Mouse (Mus musculus) liver, postnatal 0 days (tissue): Measurements from ENCODE around the gene Eapp. TPM values are rescaled to one million over a fixed set of nuclear protein-coding genes. Genes with fewer than 3 reads are reported as not detected.

ENCODE experiments used
- ATAC-seq: fragments of 200-750 bp; cut with Nextera tagmentation; 2 replicates; pipeline ENCODE4 v1.8.0; 2017; ENCODE audit warnings: mild to moderate bottlenecking, moderate library complexity
- DNase-seq: peaks from one replicate; pipeline ENCODE4 v3.0.0-alpha.2; 2016
- H3K27ac ChIP-seq: fragments of 300-500 bp; sonication (generic); 2 replicates; pipeline ENCODE4 v1.5.1; 2014; ENCODE audit warnings: antibody characterized with exemption, moderate library complexity, mild to moderate bottlenecking, low read depth
- H3K27me3 ChIP-seq: fragments of 300-500 bp; sonication (generic); 2 replicates; pipeline ENCODE4 v1.6.1; 2014; ENCODE audit warnings: low read length, control low read depth, mixed read lengths; ENCODE audit not compliant: insufficient read depth
- H3K36me3 ChIP-seq: fragments of 300-500 bp; sonication (generic); replicated peaks from 2 replicates; pipeline ENCODE4 v1.6.1; 2014; ENCODE audit warnings: mild to moderate bottlenecking, control low read depth, low read length, moderate library complexity, mixed read lengths; ENCODE audit not compliant: insufficient read depth
- H3K4me1 ChIP-seq: fragments of 300-500 bp; sonication (generic); 2 replicates; pipeline ENCODE4 v1.6.1; 2014; ENCODE audit warnings: antibody characterized with exemption, mild to moderate bottlenecking, control low read depth; ENCODE audit not compliant: insufficient read depth
- H3K4me2 ChIP-seq: fragments of 300-500 bp; sonication (generic); 2 replicates; pipeline ENCODE4 v1.6.1; 2014; ENCODE audit warnings: low read depth, mild to moderate bottlenecking, low read length, moderate library complexity, mixed read lengths
- H3K4me3 ChIP-seq: fragments of 300-500 bp; sonication (generic); 2 replicates; pipeline ENCODE4 v1.5.1; 2014; ENCODE audit warnings: low read depth, low read length
- H3K9ac ChIP-seq: fragments of 300-500 bp; sonication (generic); replicated peaks from 2 replicates; pipeline ENCODE4 v1.6.1; 2014; ENCODE audit warnings: mild to moderate bottlenecking, moderate library complexity
- H3K9me3 ChIP-seq: fragments of 300-500 bp; sonication (generic); 2 replicates; pipeline ENCODE4 v1.6.1; 2016; ENCODE audit warnings: mild to moderate bottlenecking, control low read depth, low read length, mixed read lengths
- CTCF ChIP-seq: sonication (generic); IDR thresholded peaks from 2 replicates; pipeline ENCODE4 v1.5.1; 2016; ENCODE audit warnings: antibody characterized with exemption, low read depth
- EP300 ChIP-seq: IDR thresholded peaks from 2 replicates; pipeline ENCODE4 v1.6.1; 2016; ENCODE audit warnings: antibody characterized with exemption, low read depth, mild to moderate bottlenecking
- WGBS: fragments of 180-500 bp; shearing (Covaris S2); extraction: QIAGEN DNeasy Blood & Tissue Kit; methylation state at CpG from one replicate; pipeline ENCODE4 v1.1.7; 2014; ENCODE audit not compliant: insufficient replicate concordance; 5-methylcytosine and 5-hydroxymethylcytosine counted together
- microRNA counts: library from miRNA; unstranded; fragments of <30 nt; microRNA quantifications from one replicate; lab custom pipeline; 2015
- microRNA-seq: library from miRNA; unstranded; fragments of <30 nt; microRNA quantifications from one replicate; pipeline ENCODE4, GENCODE M21; 2016
- polyA plus RNA-seq: library from polyadenylated mRNA; unstranded; fragments of >200 nt; fragmentation: Nextera tagmentation; extraction: Ambion mirVana; gene quantifications from 2 replicates; pipeline ENCODE4 v1.2.1, GENCODE M21; 2015

Gene Eapp
- polyA plus RNA-seq, 1 experiment from 2014 or later = 44.2 TPM

- H3K27me3 ChIP-seq = no peaks in the 10 kb centered on the region
- H3K9me3 ChIP-seq = no peaks in the 10 kb centered on the region
- no peak for ATAC-seq
- 74% methylated on average over 6 of the region's 6 CpGs for WGBS
- H3K4me1 ChIP-seq = no peaks in the 10 kb centered on the region; the same call in 1 of the 2 replicates
- H3K27ac ChIP-seq = no peak overlapping the region
- H3K36me3 ChIP-seq = no peaks in the 10 kb centered on the region
- H3K9ac ChIP-seq = no peak overlapping the region
- no peak overlapping the region for H3K4me2 ChIP-seq
- H3K4me3 ChIP-seq = no peak overlapping the region
- no peak for DNase-seq
- TF ChIP-seq CTCF = no peak
- TF ChIP-seq EP300 = no peak
These were observed 55.4 kb downstream of the Eapp start for GRCm38 (mm10) chr12:54640259-54640658.

DNA sequence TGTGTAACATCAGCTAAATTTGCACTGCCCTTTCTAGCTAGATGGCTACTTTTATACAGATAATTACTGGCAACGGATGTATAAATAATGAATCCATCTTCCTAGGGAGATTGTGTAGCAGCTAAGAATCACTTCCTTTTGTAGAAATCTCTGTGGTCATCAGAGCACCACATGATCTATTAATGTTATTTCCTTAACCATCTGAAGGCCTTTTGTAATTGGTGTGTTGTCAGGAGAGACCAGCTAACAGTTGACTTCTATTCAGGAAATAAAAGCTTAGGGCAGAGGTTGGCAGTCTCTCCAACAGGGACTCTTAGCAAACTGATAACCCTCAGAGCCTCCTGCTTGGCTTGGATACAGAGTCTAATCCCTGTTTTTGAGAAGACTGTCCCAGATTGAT is 58.7 kb downstream of the Eapp start:
- 57% methylated on average over 1 of the region's 1 CpGs for WGBS

GRCm38 (mm10) chr12:54632141-54632540 is 63.6 kb downstream of the Eapp start:
- DNase-seq (no peak), ATAC-seq (no peak)
- H3K27me3 ChIP-seq = no peaks in the 10 kb centered on the region
- no peaks in the 10 kb centered on the region for H3K4me1 ChIP-seq
- 69% methylated on average over 2 of the region's 2 CpGs for WGBS
- no peak overlapping the region for H3K4me3 ChIP-seq
- H3K9me3 ChIP-seq = no peaks in the 10 kb centered on the region
- H3K4me2 ChIP-seq = no peak overlapping the region
- no peak overlapping the region for H3K9ac ChIP-seq
- no peaks in the 10 kb centered on the region for H3K36me3 ChIP-seq
- no peak overlapping the region for H3K27ac ChIP-seq
- no peak for TF ChIP-seq CTCF
- no peak for TF ChIP-seq EP300

More for the DNA sequence above, 58.7 kb downstream of the Eapp start:
- H3K9me3 ChIP-seq = no peaks in the 10 kb centered on the region
- H3K27ac ChIP-seq = no peak overlapping the region
- no peaks in the 10 kb centered on the region for H3K4me1 ChIP-seq
- no peaks in the 10 kb centered on the region for H3K27me3 ChIP-seq
- H3K4me2 ChIP-seq = no peak overlapping the region
- no peak for DNase-seq
- no peak overlapping the region for H3K9ac ChIP-seq
- TF ChIP-seq EP300 = no peak
- TF ChIP-seq CTCF = no peak
- no peak overlapping the region for H3K4me3 ChIP-seq
- no peak for ATAC-seq
- H3K36me3 ChIP-seq = no peaks in the 10 kb centered on the region

- no peak for ATAC-seq
- H3K27ac ChIP-seq = no peak overlapping the region
- H3K9ac ChIP-seq = no peak overlapping the region
- H3K4me2 ChIP-seq = no peak overlapping the region
- TF ChIP-seq EP300 (no peak), CTCF (no peak)
- H3K4me3 ChIP-seq = no peak overlapping the region
- 72% methylated on average over 2 of the region's 2 CpGs for WGBS
- H3K9me3 ChIP-seq = no peaks in the 10 kb centered on the region
- H3K4me1 ChIP-seq = no peaks in the 10 kb centered on the region
- no peak for DNase-seq
- no peaks in the 10 kb centered on the region for H3K36me3 ChIP-seq
- no peaks in the 10 kb centered on the region for H3K27me3 ChIP-seq
These were observed 73.8 kb downstream of the Eapp start for GRCm38 (mm10) chr12:54621942-54622341.

MicroRNAs within 50 kb of the gene (microRNA counts, 519-probe panel; counts per million panel counts)
- microRNA mmu-miR-1892 (lab: Ali Mortazavi, UCI) = not detected

Small RNAs within 50 kb of the gene (microRNA-seq; reads per million reads assigned to microRNA genes)
- not detected for gene Mir1892

Other genes starting within 250 kb of the Eapp start
- gene Sptssa, start 39.3 kb downstream of the Eapp start, polyA plus RNA-seq = 119 and 134 TPM in 2 replicates
- gene Snx6, start 99.8 kb upstream of the Eapp start, polyA plus RNA-seq = 56.0 and 62.3 TPM in 2 replicates
- gene Cfl2, start 167.0 kb upstream of the Eapp start, polyA plus RNA-seq = 51.8 and 57.1 TPM in 2 replicates